Mouse (Mus musculus) retina, embryonic 14.5 days (tissue): ENCODE data around the gene Lrit3.
"Not testable (repeated sequence)": the region's sequence is repeated elsewhere in the genome, so short reads cannot be mapped to it uniquely, and the experiment has no call there.

Source experiments
- DNase-seq: peaks from one replicate; pipeline ENCODE4 v3.0.0-alpha.2; 2015; ENCODE audit warnings: low spot score

Gene Lrit3

DNA sequence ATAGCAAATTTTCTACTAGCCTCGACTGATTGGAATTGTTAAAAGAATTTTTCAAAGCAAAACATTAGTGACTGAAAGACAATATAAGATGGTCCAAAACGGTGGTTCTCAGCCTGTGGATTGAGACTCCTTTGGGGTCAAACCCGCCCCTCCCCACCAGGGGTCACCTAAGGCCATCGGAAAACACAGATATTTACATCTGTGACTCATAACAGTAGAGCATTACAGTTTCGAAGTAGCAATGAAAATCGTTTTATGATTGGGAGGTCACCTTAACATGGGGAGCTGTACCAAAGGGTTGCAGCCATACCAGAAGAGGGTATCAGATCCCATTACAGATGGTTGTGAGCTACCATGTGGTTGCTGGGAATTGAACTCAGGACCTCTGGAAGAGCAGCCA is 32.6 kb downstream of the Lrit3 start:
- no peak for DNase-seq

GRCm38 (mm10) chr3:129766971-129767794 is 36.6 kb downstream of the Lrit3 start:
- no peak for DNase-seq

DNA sequence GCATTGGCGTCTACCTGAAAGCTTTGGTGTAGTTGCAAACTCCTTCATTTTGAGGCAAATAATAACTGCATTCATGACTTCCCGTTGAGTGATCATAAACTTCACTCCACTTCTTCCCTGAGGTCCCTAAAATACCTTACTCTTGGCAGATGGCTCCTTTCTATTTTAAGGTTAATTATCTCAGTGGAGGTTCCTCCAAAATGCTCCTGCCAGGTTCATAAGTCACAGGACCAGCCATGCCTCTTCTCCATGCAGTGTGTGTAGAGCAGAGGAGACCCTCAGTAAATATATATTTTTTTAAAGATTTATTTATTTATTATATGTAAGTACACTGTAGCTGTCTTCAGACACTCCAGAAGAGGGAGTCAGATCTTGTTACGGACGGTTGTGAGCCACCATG is 37.7 kb downstream of the Lrit3 start:
- DNase-seq, result no peak

- not testable (repeated sequence) for DNase-seq
Observed at GRCm38 (mm10) chr3:129757599-129757998, 46.2 kb downstream of the Lrit3 start.

GRCm38 (mm10) chr3:129754650-129755604 is 48.9 kb downstream of the Lrit3 start, which contains the start of gene Egf:
Egf (minus strand) TSS chr3:129755316.
- DNase-seq, result peak; percentile 30

- peak; percentile 70 for DNase-seq
Observed at GRCm38 (mm10) chr3:129744803-129745202, 59.0 kb downstream of the Lrit3 start.

DNA sequence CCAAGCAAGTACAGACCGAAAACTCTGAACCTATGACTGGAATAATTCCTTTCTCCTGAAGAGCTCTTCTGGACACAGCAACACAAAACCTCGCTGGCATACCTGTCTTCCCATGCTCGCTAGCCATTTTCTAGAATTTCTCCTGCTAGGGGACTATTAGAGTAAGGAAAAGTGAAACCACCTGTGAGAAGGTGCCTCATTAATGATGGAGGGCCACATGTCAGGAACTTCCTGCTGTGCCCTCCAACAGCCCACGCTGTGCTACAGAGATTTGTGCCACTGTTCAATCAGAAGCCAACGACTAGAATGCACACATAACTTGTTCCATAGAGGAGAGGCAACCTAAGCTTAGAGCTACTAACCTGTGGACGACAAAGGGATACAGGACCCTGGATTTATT is 61.0 kb downstream of the Lrit3 start:
- no peak for DNase-seq

GRCm38 (mm10) chr3:129738291-129739183 is 65.3 kb downstream of the Lrit3 start:
- DNase-seq, result peak; percentile 9
